Mouse (Mus musculus): ENCODE measurements around the gene Klf2. TPM values are rescaled to one million over a fixed set of nuclear protein-coding genes. Genes with fewer than 3 reads are reported as not detected.
A peak's percentile ranks its signal among the peaks of the same experiment; 100 is the strongest.

The Klf2 gene
- 10 to 100 TPM; 15.2 to 23.6 TPM for total RNA-seq (2021)
- long read RNA-seq, experiment 1, transcript Klf2-201 (3 exons, 1,847 nt), result major isoform, 36 of 40 reads
- long read RNA-seq, experiment 1, partial matches to known transcripts, result 3 of 40 reads
- long read RNA-seq, experiment 1, other reads (novel, unspliced or antisense), result 1 of 40 reads
- long read RNA-seq, experiment 2, transcript Klf2-201 (3 exons, 1,847 nt), result major isoform, 26 of 27 reads
- long read RNA-seq, experiment 2, partial matches to known transcripts, result 1 of 27 reads
- long read RNA-seq, experiment 2, other reads (novel, unspliced or antisense), result 0 of 27 reads

GRCm38 (mm10) chr8:72318801-72319322, at the start of gene Klf2:
TSS of gene Klf2 (plus strand) at chr8:72319033.
- DNase-seq (ENCODE audit: low spot score in 2 of 2), result peak; percentile 77 to 86

DNA sequence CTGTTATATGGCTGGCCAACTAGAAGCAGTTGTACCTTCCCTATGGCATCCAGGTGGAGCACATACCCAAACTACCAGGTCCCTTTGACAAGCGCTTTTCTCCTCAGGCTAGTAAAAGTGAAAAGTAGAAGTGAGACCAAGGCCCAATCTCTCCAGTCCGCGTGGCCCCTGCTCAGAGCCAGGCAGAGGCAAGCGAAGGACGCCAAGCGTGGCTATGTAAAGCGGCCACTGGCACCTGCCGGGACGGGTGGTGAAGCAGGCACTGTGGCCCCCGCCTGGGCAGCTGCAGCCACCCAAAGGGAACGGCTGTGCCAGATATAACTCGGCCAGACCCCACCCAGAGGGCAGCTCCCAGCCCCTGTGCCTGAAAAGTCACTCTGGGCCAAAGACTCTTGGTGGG, 48.2 kb upstream of the Klf2 start:
- DNase-seq (ENCODE audit: low spot score in 2 of 2), result no peak

- no peak for DNase-seq (ENCODE audit: low spot score in 2 of 2)
Observed at GRCm38 (mm10) chr8:72271051-72271660, 47.7 kb upstream of the Klf2 start.

DNA sequence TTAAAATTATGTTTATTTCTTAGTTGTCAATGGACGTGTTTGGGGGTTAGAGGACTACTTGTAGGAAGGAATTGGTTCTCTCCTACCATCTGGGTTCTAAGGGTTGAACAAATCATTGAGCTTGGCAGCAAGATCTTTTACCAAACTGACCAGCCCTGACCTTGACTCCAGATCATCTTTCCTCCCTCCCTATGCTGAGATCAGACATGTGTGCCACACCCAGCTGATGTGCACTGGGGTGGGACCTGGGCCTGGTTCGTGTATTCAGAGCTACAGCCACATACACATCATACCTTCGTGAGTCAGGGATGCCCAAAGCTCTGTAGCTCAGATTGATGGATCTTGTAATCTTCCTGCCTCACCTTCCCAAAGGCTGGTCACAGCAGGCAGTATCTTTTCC, 47.1 kb upstream of the Klf2 start:
- no peak for DNase-seq (ENCODE audit: low spot score in 2 of 2)

DNA sequence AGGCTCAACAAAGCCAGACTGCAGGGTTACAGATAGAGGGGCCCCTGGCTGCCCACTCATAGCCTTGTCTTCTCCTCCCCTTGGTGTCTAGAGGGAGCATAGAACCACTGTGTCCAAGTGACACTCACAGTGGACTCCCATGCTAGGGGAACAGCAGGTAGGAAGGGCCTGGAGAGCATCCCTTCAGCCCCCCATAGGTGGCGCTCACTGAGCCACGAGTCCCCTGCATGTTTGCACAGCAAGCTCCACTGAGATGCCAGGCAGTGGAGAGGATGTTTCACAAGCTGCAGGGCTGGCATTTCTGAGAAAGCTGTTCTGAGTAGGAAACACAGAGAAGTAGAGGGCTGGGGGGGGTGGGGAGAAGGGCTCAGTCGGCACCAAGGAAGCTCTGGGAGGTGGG, 46.5 kb upstream of the Klf2 start:
- peak; percentile 61 to 63 for DNase-seq (ENCODE audit: low spot score in 2 of 2)

GRCm38 (mm10) chr8:72273111-72273770, 45.6 kb upstream of the Klf2 start:
- DNase-seq (ENCODE audit: low spot score in 2 of 2), result no peak

DNA sequence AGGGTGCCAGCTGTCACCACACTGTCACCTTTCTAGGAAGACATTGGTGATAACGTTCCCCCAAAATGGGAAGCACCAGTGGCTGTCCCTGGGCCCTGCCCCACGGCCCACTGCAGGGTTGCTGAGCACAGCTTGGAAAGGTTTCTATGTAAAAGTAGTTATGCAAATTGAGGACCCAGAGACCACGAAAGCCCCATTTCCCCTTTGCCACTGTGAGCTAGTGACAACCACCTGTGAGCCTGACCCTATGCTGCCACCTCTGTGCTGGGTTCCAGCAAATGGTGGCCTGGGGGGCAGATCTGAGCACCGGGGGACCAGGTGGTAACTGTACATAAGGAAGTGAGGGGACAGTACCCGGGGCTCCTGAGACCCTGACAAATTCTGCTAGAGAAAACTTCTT, 45.0 kb upstream of the Klf2 start:
- no peak for DNase-seq (ENCODE audit: low spot score in 2 of 2)

GRCm38 (mm10) chr8:72277244-72277643, 41.6 kb upstream of the Klf2 start:
- DNase-seq (ENCODE audit: low spot score in 2 of 2), result no peak

DNA sequence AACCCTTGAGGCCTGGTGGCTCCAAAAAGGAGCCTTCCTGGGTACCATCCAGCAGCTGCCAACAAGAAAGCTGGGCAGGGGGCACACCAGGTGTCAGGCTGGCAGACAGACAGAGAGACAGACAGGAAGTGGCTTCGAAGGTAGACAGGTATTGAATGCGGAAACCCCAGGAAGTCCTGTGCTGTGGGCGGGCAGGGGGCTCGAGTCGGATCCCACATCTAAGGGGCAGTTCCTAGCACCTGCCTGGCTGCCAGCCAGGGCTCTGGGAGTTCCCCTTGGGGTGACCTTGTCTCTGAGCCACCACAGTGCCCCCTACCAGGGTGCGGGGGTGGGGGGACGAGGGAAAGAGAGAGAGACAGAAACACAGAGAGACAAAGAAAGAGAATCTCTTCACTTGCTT, 39.7 kb upstream of the Klf2 start:
- no peak for DNase-seq (ENCODE audit: low spot score in 2 of 2)

- no peak for DNase-seq (ENCODE audit: low spot score in 2 of 2)
Observed at GRCm38 (mm10) chr8:72281634-72282033, 37.2 kb upstream of the Klf2 start.

GRCm38 (mm10) chr8:72285285-72285684, 33.5 kb upstream of the Klf2 start:
- no peak for DNase-seq (ENCODE audit: low spot score in 2 of 2)

DNA sequence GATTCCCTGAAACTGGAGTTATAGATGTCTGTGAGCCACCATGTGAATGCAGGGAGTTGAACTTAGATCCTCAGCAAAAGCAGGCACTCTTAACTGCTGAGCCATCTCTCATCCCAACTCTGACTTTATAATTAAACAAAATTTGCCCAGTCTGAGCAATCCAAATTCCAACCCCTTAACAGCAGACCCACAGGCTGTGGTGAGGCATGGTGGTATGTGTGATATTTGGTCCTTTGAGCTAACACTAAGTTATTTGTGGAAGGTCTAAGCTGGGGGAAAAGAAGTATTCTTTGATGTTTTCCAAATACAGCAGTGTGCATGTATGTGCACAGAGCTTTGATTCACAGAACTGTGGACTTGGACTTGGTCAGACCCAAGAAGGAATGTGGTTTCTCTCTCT, 29.8 kb upstream of the Klf2 start:
- no peak for DNase-seq (ENCODE audit: low spot score in 2 of 2)

DNA sequence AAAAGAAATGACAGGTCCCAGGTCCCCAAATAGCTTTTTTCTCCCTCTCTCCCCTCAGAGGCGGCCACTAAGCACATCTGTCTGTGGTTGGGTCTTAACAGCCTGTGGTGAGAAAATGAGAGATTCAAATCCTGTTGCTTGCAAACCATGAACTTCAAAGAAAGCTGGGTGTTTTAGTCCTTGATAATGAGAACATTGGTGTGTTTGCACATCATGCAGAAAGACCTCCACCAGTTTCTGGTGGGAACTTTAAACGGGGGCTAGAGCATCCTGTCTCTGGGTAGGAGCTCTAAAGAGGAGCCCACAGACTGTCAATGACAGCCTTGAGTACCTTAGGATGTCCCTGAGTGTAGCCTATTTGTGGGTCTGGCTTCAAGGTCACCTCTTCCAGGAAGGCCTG, 27.7 kb upstream of the Klf2 start:
- DNase-seq (ENCODE audit: low spot score in 2 of 2), result no peak

DNA sequence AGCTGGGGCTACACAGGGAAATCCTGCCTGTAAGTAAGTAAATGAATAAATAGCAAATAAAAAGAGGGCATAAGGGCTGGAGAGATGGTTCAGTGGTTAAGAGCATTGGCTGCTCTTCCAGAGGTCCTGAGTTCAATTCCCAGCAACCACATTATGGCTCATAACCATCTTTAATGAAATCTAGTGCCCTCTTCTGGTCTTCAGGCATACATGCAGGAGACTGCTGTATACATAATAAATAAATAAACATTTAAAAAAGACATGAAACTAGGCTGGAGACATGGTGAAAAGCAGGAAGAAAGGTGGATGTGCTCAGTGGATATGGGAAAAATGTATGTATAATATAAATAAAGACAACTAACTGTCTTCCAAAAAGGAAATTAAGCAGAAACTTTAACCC, 25.5 kb upstream of the Klf2 start:
- no peak for DNase-seq (ENCODE audit: low spot score in 2 of 2)

DNA sequence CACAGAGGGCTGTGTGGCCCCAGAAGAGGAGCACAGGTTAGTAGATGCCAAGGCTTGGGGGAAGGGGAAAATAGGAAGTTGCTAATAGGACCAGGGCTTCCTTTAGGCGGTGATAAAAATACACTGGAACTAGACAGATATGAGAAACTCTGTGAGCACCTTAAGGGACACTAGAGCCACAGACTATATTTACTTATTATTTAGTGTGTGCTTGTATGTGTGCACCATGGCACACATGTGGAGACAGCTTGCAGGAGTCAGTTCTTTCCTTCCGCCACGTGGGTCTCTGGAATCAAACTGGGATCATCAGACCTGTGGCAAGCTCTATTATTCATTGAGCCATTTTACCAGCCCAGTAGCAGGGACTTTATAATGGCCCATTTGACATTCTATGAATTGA, 23.7 kb upstream of the Klf2 start:
- no peak for DNase-seq (ENCODE audit: low spot score in 2 of 2)

GRCm38 (mm10) chr8:72295679-72296078, 23.2 kb upstream of the Klf2 start:
- peak; percentile 40 to 56 for DNase-seq (ENCODE audit: low spot score in 2 of 2)

DNA sequence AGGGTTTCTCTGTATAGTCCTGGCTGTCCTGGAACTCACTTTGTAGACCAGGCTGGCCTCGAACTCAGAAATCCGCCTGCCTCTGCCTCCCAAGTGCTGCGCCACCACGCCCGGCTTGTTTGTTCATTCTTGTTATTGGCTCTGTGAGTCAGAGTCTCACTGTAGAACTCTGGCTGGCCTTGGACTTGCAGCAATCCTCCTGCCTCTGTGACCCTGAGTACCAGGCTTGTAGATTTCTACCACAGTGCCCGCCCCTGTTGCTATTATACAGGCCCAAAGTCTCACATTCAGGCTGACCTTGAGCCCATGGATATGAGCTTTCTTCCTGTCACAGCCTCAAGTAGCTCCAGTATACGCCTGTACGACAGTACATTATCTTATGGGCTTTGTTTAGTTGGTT, 22.3 kb upstream of the Klf2 start:
- DNase-seq (ENCODE audit: low spot score in 2 of 2), result no peak

GRCm38 (mm10) chr8:72298928-72299327, 19.9 kb upstream of the Klf2 start:
- DNase-seq (ENCODE audit: low spot score in 2 of 2), result no peak

DNA sequence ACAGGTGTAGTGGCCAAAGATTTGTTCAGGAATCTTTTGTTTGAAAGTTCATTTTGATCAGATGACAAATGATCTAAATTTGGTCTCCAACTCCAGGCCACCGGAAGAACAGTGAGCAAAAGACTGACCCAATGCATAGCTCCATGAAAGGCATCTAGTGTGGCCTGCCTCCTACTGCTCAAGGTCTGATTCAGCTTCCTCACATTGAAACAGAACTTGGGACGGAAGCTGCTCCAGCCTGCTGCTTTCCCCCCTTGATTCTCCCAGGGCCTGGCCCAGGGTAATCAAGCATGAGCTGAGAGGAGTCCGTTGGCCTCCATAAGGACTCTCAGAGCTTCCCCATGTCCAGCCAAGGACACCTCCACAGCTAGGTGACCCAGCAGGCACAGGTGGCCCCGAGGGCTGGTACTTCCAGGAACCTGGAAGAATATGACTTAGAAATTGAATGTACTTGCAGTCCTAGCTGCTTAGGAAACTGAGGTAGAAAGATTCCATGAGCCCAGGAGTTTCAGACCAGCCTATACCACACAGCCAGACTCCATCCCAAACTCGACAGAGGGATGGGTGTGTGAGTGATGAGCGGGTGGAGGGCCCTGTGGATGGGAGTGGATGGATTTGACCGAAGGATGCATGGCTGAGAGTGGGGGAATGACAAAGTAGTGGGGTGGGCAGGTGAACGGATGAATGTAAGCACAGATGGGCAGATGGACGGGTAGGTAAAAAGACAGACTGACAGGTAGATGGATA, 18.0 kb upstream of the Klf2 start:
- no peak for DNase-seq (ENCODE audit: low spot score in 2 of 2)

DNA sequence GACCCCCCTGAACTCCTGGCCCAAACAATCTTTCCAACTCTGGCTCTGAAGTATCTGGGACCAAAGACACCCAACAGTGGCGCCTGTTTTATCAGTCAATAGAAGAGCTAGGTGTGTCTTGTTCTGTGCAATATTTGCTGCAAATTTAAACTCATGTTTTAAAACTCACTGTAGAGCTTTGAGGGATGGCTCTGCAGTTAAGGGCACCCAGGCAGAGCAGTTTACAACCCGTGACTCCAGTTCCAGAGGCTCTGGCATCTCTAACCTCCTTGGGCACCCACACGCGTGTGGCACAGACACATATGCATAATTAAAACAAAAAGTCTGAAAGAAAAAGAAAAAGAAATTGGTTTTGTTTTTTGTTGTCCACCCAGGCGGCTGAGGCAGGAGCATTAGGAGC, 17.3 kb upstream of the Klf2 start:
- DNase-seq (ENCODE audit: low spot score in 2 of 2), result no peak

GRCm38 (mm10) chr8:72302986-72303612, 15.7 kb upstream of the Klf2 start:
- peak in 1 of 2 experiments; percentile 23 for DNase-seq (ENCODE audit: low spot score in 2 of 2)
